Mouse (Mus musculus): Measurements from ENCODE around the gene Pigk.

The Pigk gene

DNA sequence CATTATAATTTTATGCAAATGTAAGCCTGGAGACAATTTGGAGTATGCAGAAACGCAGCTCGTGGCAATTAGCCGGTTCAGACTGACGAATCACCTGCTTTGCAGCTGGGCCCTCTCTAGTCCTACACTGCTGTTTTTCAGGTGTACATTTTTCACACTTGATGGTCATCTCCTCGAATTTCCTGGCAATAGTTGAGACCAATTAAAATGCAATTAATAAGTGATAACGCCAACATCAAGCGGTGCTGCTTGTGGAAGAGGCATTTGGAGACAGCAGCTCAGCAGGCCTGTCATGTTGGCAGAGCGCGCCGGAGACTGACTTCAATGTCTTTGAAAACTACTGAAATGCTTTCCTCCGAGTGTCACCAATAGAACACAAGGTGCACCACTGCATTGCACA is 310.1 kb downstream of the Pigk start:
- DNase-seq = no peak
